Mouse (Mus musculus): ENCODE measurements around the gene Pou2f3.

DNA sequence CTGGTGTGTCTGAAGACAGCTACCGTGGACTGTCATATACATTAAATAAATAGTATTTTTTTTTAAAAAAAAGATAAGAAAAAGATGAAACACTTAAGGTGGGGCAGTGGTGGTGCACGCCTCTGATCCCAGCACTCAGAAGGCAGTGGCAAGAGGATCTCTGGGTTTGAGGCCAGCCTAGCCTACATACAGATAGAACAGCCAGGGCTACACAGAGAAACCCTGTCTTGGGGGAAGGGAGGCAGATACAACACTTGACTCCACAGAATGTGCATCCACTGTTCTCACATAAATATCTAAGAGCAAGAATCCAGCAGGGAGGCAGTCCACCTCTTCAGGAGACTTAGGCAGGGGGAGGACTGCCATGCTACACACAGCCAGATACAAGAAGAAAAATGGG lies 107.2 kb downstream of the Pou2f3 start:
- TF ChIP-seq CTCF (IDR thresholded peaks at IDR 0.05; ENCODE audit: low read depth, low read length) (no peak), GATA1 (IDR thresholded peaks at IDR 0.05; ENCODE audit: borderline replicate concordance, low read length) (no peak), TAL1 (conservative IDR thresholded peaks at IDR 0.05; ENCODE audit: low read depth, low read length) (no peak), POLR2AphosphoS5 (IDR thresholded peaks at IDR 0.05; ENCODE audit: insufficient replicate concordance, low read depth, low read length) (no peak)
